24 mouse cellular contexts compared by ENCODE assay signal in genomic region chr10:90271321-90271720, GRCm38 (mm10).
A peak's percentile ranks its signal among the peaks of the same experiment; 100 is the strongest.
DNase-seq lines count a peak whose midpoint lies in the region; ATAC-seq and TF ChIP-seq lines count a peak whose summit lies in the region.
"Had no signal": no experiment of that assay in that cellular context is flagged by ENCODE, and none has a peak within 500 bp of the region (broad histone marks: within the 10 kb centered on the region; RNA-seq: fewer than 3 reads in every experiment).

No protein-coding gene starts in this region.

- H3K4me2 ChIP-seq in forebrain, postnatal 0 days (ENCODE audit: low read depth): no peak overlapping the region
- no peak overlapping the region for H3K4me2 ChIP-seq in forebrain, embryonic 15.5 days (replicated peaks)
- no peak overlapping the region for H3K4me2 ChIP-seq in neural tube, embryonic 14.5 days (ENCODE audit: low read depth, low read length)
- H3K4me2 ChIP-seq: heart, embryonic 11.5 days had no signal

- no peaks in the 10 kb centered on the region for H3K9me3 ChIP-seq in forebrain, postnatal 0 days (ENCODE audit: low read length)
- H3K9me3 ChIP-seq in forebrain, embryonic 15.5 days: no peaks in the 10 kb centered on the region
- H3K9me3 ChIP-seq in neural tube, embryonic 14.5 days (ENCODE audit: control insufficient read depth, low read length): no peaks in the 10 kb centered on the region
- H3K9me3 ChIP-seq: hindbrain, embryonic 10.5 days had no signal

- peak; percentile 47; the same call in 1 of the 2 replicates for ATAC-seq in forebrain, postnatal 0 days
- no peak for ATAC-seq in forebrain, embryonic 15.5 days (replicated peaks)
- peak; percentile 72; the same call in 1 of the 2 replicates for ATAC-seq in neural tube, embryonic 14.5 days (ENCODE audit: low read depth)
- ATAC-seq: forebrain, embryonic 16.5 days; hindbrain, postnatal 0 days; inflammation-experienced regulatory T-cells, adult 6 months; intestine, embryonic 16.5 days; Patski had no signal

- DNase-seq in forebrain, postnatal 0 days: peak; percentile 5
- DNase-seq in layer of hippocampus, adult 2 months (ENCODE audit: low spot score in 2 of 2): no peak
- DNase-seq in layer of hippocampus, adult 9-11 months: no peak
- DNase-seq in brain, adult 2 months (ENCODE audit: low read depth, low spot score): peak; percentile 6
- no peak for DNase-seq in heart, postnatal 36 days
- DNase-seq: adrenal gland, postnatal 14 days; B cell, adult 2 months; cerebellum, adult 18-20 months; cerebellum, adult 9-10 months; cerebellum, postnatal 14 days; gastrocnemius, adult 2 months; gastrocnemius, postnatal 14 days; heart, adult 11 months had no signal

- no peaks in the 10 kb centered on the region for H3K27me3 ChIP-seq in forebrain, postnatal 0 days (ENCODE audit: insufficient read depth, low read length)
- H3K27me3 ChIP-seq in forebrain, embryonic 15.5 days: no peaks in the 10 kb centered on the region
- H3K27me3 ChIP-seq in neural tube, embryonic 14.5 days (ENCODE audit: control insufficient read depth, insufficient read depth, low read length): no peaks in the 10 kb centered on the region
- H3K27me3 ChIP-seq: CH12.LX had no signal

- H3K27ac ChIP-seq in forebrain, postnatal 0 days (ENCODE audit: low read depth, low read length): no peak overlapping the region
- no peak overlapping the region for H3K27ac ChIP-seq in forebrain, embryonic 15.5 days (replicated peaks)
- H3K27ac ChIP-seq in layer of hippocampus, adult 2 months: peak overlapping the region; percentile 49
- no peak overlapping the region for H3K27ac ChIP-seq in neural tube, embryonic 14.5 days (ENCODE audit: low read depth, low read length)
- H3K27ac ChIP-seq: gastrocnemius, adult 2 months; hindbrain, embryonic 10.5 days; hindbrain, postnatal 0 days had no signal

- TF ChIP-seq CTCF in forebrain, postnatal 0 days (IDR thresholded peaks at IDR 0.05; ENCODE audit: low read depth): no peak
- no peak for TF ChIP-seq CTCF in layer of hippocampus, adult 2 months (conservative IDR thresholded peaks at IDR 0.05)

- no peak overlapping the region for H3K9ac ChIP-seq in forebrain, postnatal 0 days
- no peak overlapping the region for H3K9ac ChIP-seq in forebrain, embryonic 15.5 days (replicated peaks)
- no peak overlapping the region for H3K9ac ChIP-seq in neural tube, embryonic 14.5 days (replicated peaks; ENCODE audit: low read depth, low read length)

- H3K4me3 ChIP-seq in forebrain, postnatal 0 days (ENCODE audit: low read depth, low read length): no peak overlapping the region
- no peak overlapping the region for H3K4me3 ChIP-seq in forebrain, embryonic 15.5 days
- H3K4me3 ChIP-seq in layer of hippocampus, adult 2 months: no peak overlapping the region
- H3K4me3 ChIP-seq in neural tube, embryonic 14.5 days (ENCODE audit: low read depth, low read length): no peak overlapping the region
- H3K4me3 ChIP-seq: gastrocnemius, adult 2 months; hindbrain, embryonic 10.5 days had no signal

- intact Hi-C loops in heart, postnatal 36 days (cut with DNase I): no loop called here

- 69% methylated on average over 1 of the region's 1 CpGs for WGBS in forebrain, postnatal 0 days
- 77% methylated on average over 1 of the region's 1 CpGs for WGBS in forebrain, embryonic 15.5 days
- WGBS in neural tube, embryonic 14.5 days: 59% methylated on average over 1 of the region's 1 CpGs

- H3K4me1 ChIP-seq in forebrain, postnatal 0 days (ENCODE audit: insufficient read depth): no peaks in the 10 kb centered on the region
- no peaks in the 10 kb centered on the region for H3K4me1 ChIP-seq in forebrain, embryonic 15.5 days
- no peaks in the 10 kb centered on the region for H3K4me1 ChIP-seq in neural tube, embryonic 14.5 days (ENCODE audit: control insufficient read depth, insufficient read depth, low read length)
- H3K4me1 ChIP-seq: hindbrain, embryonic 10.5 days had no signal

- H3K36me3 ChIP-seq in forebrain, postnatal 0 days (ENCODE audit: insufficient read depth): no peaks in the 10 kb centered on the region
- H3K36me3 ChIP-seq in forebrain, embryonic 15.5 days: no peaks in the 10 kb centered on the region
- no peaks in the 10 kb centered on the region for H3K36me3 ChIP-seq in neural tube, embryonic 14.5 days (ENCODE audit: control insufficient read depth, insufficient read depth, low read length)
- H3K36me3 ChIP-seq: G1E; hindbrain, embryonic 10.5 days had no signal

Comparison
In these comparisons a context has a peak if more than half of its experiments do, and no peak if none do; other contexts are left out.
1. DNase-seq: peak in forebrain, postnatal 0 days (single experiment) and brain, adult 2 months (single experiment); none in layer of hippocampus, adult 2 months (0 of 2), layer of hippocampus, adult 9-11 months (single experiment) and heart, postnatal 36 days (0 of 2).